Mouse (Mus musculus): ENCODE results near the gene Rgl3. TPM values are rescaled to one million over a fixed set of nuclear protein-coding genes. Genes with fewer than 3 reads are reported as not detected.

The Rgl3 gene
- total and polyA plus RNA-seq, 3 experiments: not detected

DNA sequence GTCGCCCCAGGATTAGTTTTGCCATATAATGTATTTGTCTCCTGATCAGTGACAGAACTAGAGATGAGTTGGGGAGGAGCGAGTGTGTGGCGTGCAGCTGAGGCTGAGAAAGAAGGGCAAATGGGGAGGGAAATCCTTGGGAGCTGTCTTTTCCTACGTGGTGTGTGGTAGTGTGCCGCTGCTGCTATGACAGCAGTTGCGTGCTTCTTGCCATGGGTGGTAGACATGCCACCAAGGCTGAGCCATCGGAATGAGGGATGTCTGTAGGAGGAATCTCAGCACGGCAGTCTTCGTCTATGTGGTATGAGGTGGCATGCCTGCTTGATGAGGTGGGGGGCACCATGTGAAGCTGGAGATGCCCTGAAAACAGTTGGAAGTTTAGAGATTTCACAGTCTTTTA is 41.1 kb upstream of the Rgl3 start:
- in situ Hi-C loops (cut with MboI; ENCODE audit: low pct_ligation_motif_present, low pct_unique_long_range_greater_than_20kb, low sequenced_read_pairs) (no loop called here), dilution Hi-C loops (cut with MboI; ENCODE audit: extremely low pct_ligation_motif_present, extremely low pct_unique_long_range_greater_than_20kb, low sequenced_read_pairs) (no loop called here)
- Histone ChIP-seq H3K27me3 (replicated peaks) (peaks cover 9% of the 10 kb centered on the region), H3K4me3 (replicated peaks in 1 of 3; ENCODE audit: low read depth in 2 of 3, low read length in 2 of 3, poor library complexity in 1 of 3) (no peak overlapping the region), H3K4me1 (ENCODE audit: control insufficient read depth in 1 of 2, insufficient read depth in 2 of 2) (peaks cover 2 to 3% of the 10 kb centered on the region in 2 experiments; a peak in 1 of 4 replicates), H3K9me3 (replicated peaks; ENCODE audit: low read length) (no peaks in the 10 kb centered on the region), H3K4me2 (ENCODE audit: insufficient read depth, low read depth, poor library complexity, severe bottlenecking) (no peak overlapping the region), H3K27ac (ENCODE audit: insufficient read depth, low read depth) (no peak overlapping the region), H3K36me3 (replicated peaks in 1 of 2; ENCODE audit: control insufficient read depth in 1 of 2, insufficient read depth in 1 of 2, low read length in 1 of 2) (no peaks in the 10 kb centered on the region), H3K79me2 (replicated peaks; ENCODE audit: control insufficient read depth, extremely low read depth, insufficient read depth, poor library complexity, severe bottlenecking) (no peaks in the 10 kb centered on the region), H3K9ac (ENCODE audit: insufficient read depth, low read depth) (no peak overlapping the region)
- TF ChIP-seq USF1 (IDR thresholded peaks at IDR 0.05; ENCODE audit: low read depth, low read length): no peak
- TF ChIP-seq MEF2A (IDR thresholded peaks at IDR 0.05; ENCODE audit: borderline replicate concordance, low read depth, low read length): no peak
- TF ChIP-seq TBP (conservative IDR thresholded peaks at IDR 0.05; ENCODE audit: low read depth, low read length): no peak
- TF ChIP-seq BHLHE40 (IDR thresholded peaks at IDR 0.05; ENCODE audit: low read depth, low read length): no peak
- TF ChIP-seq E2F4 (IDR thresholded peaks at IDR 0.05; ENCODE audit: insufficient replicate concordance, low read depth, low read length): no peak
- no peak for TF ChIP-seq POLR2A (IDR thresholded peaks at IDR 0.05; ENCODE audit: low read depth, low read length)
- TF ChIP-seq ELF1 (IDR thresholded peaks at IDR 0.05; ENCODE audit: low read depth, low read length): no peak
- TF ChIP-seq SIN3A (IDR thresholded peaks at IDR 0.05; ENCODE audit: low read length): no peak
- TF ChIP-seq CTCF (conservative IDR thresholded peaks at IDR 0.05 in 1 of 2, IDR thresholded peaks at IDR 0.05 in 1 of 2; ENCODE audit: low read depth in 2 of 2, low read length in 2 of 2): no peak
- TF ChIP-seq ZC3H11A (IDR thresholded peaks at IDR 0.05; ENCODE audit: low read depth, low read length): no peak
- no peak for TF ChIP-seq SMC3 (IDR thresholded peaks at IDR 0.05; ENCODE audit: low read depth, low read length)
- no peak for TF ChIP-seq NRF1 (IDR thresholded peaks at IDR 0.05; ENCODE audit: low read depth, low read length)
- no peak for TF ChIP-seq GABPA (IDR thresholded peaks at IDR 0.05; ENCODE audit: insufficient replicate concordance, low read depth, low read length)
- TF ChIP-seq MAZ (IDR thresholded peaks at IDR 0.05; ENCODE audit: low read depth, low read length): no peak
- DNase-seq (ENCODE audit: extremely low read depth): no peak

DNA sequence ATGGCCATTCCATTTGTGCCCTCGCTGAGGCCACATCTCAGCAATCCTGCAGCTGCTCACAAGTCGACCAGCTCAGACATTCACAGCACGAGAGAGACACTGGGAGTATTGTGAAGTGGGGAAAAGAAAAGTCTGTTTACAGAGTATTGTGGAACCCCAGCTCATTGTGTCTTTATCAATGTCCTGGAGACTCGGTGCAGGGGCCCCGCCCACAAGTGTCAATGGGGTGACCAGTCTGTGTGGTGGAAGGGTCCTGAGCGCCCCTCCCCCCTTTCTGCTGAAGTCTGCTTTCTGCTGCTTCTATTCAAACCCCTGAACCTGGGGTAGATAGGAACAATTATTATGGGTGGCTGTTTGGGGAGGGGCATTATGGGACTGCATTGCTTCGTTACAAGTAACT is 39.2 kb upstream of the Rgl3 start:
- Histone ChIP-seq H3K4me3 (replicated peaks in 1 of 3; ENCODE audit: low read depth in 2 of 3, low read length in 2 of 3, poor library complexity in 1 of 3) (no peak overlapping the region), H3K4me2 (ENCODE audit: insufficient read depth, low read depth, poor library complexity, severe bottlenecking) (no peak overlapping the region), H3K36me3 (replicated peaks in 1 of 2; ENCODE audit: control insufficient read depth in 1 of 2, insufficient read depth in 1 of 2, low read length in 1 of 2) (no peaks in the 10 kb centered on the region), H3K4me1 (ENCODE audit: control insufficient read depth in 1 of 2, insufficient read depth in 2 of 2) (0 out of 4 replicates have a peak, but pooled peaks cover 0 to 2% of the 10 kb centered on the region in 2 experiments), H3K27me3 (replicated peaks) (peaks cover 14% of the 10 kb centered on the region), H3K79me2 (replicated peaks; ENCODE audit: control insufficient read depth, extremely low read depth, insufficient read depth, poor library complexity, severe bottlenecking) (no peaks in the 10 kb centered on the region), H3K27ac (ENCODE audit: insufficient read depth, low read depth) (no peak overlapping the region), H3K9ac (ENCODE audit: insufficient read depth, low read depth) (no peak overlapping the region), H3K9me3 (replicated peaks; ENCODE audit: low read length) (no peaks in the 10 kb centered on the region)
- no peak for TF ChIP-seq NRF1 (IDR thresholded peaks at IDR 0.05; ENCODE audit: low read depth, low read length)
- TF ChIP-seq ELF1 (IDR thresholded peaks at IDR 0.05; ENCODE audit: low read depth, low read length): no peak
- no peak for TF ChIP-seq IRF4 (IDR thresholded peaks at IDR 0.05; ENCODE audit: low read depth, low read length)
- TF ChIP-seq ETS1 (conservative IDR thresholded peaks at IDR 0.05; ENCODE audit: low read depth, low read length): no peak
- TF ChIP-seq SMC3 (IDR thresholded peaks at IDR 0.05; ENCODE audit: low read depth, low read length): no peak
- no peak for TF ChIP-seq ZKSCAN1 (IDR thresholded peaks at IDR 0.05; ENCODE audit: borderline replicate concordance, low read depth, low read length)
- TF ChIP-seq BHLHE40 (IDR thresholded peaks at IDR 0.05; ENCODE audit: low read depth, low read length): no peak
- TF ChIP-seq TCF12 (IDR thresholded peaks at IDR 0.05; ENCODE audit: low read depth, low read length): no peak
- no peak for TF ChIP-seq JUND (conservative IDR thresholded peaks at IDR 0.05; ENCODE audit: low read depth, low read length)
- no peak for TF ChIP-seq USF1 (IDR thresholded peaks at IDR 0.05; ENCODE audit: low read depth, low read length)
- TF ChIP-seq MYC (IDR thresholded peaks at IDR 0.05; ENCODE audit: low read depth, low read length): no peak
- TF ChIP-seq TBP (conservative IDR thresholded peaks at IDR 0.05; ENCODE audit: low read depth, low read length): no peak
- DNase-seq (ENCODE audit: extremely low read depth): no peak
- dilution Hi-C loops (cut with MboI; ENCODE audit: extremely low pct_ligation_motif_present, extremely low pct_unique_long_range_greater_than_20kb, low sequenced_read_pairs) (no loop called here), in situ Hi-C loops (cut with MboI; ENCODE audit: low pct_ligation_motif_present, low pct_unique_long_range_greater_than_20kb, low sequenced_read_pairs) (no loop called here)
